Mouse (Mus musculus): Measurements from ENCODE around the gene Elk4. TPM values are rescaled to one million over a fixed set of nuclear protein-coding genes. Genes with fewer than 3 reads are reported as not detected.

Gene Elk4
- polyA plus RNA-seq, 1 experiment from 2014 or later, result 19.9 TPM

DNA sequence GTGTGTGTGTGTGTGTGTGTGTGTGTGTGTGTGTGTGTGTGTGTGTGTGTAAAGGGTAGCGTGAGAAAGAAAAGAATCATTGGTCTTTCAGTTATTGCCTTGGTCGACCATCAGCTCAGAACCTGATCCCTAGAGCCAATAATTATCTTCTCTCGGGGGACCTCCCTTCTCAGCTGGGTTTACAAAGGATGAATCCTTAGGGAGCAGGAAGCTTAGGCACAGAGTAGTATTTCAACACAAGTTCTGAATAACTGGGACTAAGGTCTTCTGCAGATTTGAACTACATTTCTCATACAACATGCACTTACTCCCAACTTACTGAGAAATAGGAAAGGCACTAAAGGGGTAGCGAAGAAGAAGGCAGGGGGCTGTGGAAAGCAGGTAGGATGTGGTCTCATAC is 17.9 kb upstream of the Elk4 start:
- Histone ChIP-seq H3K4me2 (replicated peaks) (no peak overlapping the region), H3K4me1 (no peaks in the 10 kb centered on the region), H3K9ac (replicated peaks) (no peak overlapping the region), H3K9me3 (no peaks in the 10 kb centered on the region), H3K4me3 (no peak overlapping the region), H3K27me3 (no peaks in the 10 kb centered on the region), H3K36me3 (peaks cover 4% of the 10 kb centered on the region), H3K27ac (replicated peaks) (no peak overlapping the region)
- ATAC-seq (ENCODE audit: low FRiP score, low read depth), result no peak
- WGBS, result 79% methylated on average over 3 of the region's 4 CpGs

- Histone ChIP-seq H3K4me3 (no peak overlapping the region), H3K36me3 (peaks cover 4% of the 10 kb centered on the region), H3K9me3 (0 out of 2 replicates have a peak, but pooled peaks cover 2% of the 10 kb centered on the region), H3K27ac (replicated peaks) (no peak overlapping the region), H3K27me3 (no peaks in the 10 kb centered on the region), H3K9ac (replicated peaks) (no peak overlapping the region), H3K4me2 (replicated peaks) (no peak overlapping the region), H3K4me1 (no peaks in the 10 kb centered on the region)
- no peak for ATAC-seq (ENCODE audit: low FRiP score, low read depth)
- WGBS, result 92% methylated on average over 9 of the region's 9 CpGs
Measured at GRCm38 (mm10) chr1:131990083-131990760, 17.2 kb upstream of the Elk4 start.

DNA sequence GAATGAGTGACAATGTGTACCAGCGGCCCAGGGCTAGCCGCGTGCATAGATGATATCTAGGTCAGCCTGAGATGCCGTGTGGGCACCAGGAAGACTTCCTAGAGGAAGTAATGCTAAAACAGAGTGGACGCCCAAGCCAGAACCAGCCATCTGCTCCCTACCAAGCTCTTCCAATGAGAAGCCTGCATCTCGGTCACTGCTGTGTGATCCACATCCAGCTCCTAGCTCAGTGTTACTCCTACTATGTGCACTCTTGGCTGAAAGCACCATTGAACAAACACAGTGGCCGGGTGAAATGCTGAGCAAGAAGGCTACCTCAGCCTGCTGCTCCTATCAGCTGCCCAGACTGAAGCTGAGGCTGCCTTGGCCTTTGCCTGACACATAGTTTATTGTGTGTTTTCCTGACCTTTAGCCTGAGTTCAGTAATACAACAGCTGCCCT is 14.8 kb upstream of the Elk4 start:
- H3K4me2 ChIP-seq (replicated peaks), result no peak overlapping the region
- H3K4me3 ChIP-seq, result no peak overlapping the region
- H3K27ac ChIP-seq (replicated peaks), result no peak overlapping the region
- 86% methylated on average over 7 of the region's 7 CpGs for WGBS
- 0 out of 2 replicates have a peak, but pooled peaks cover 2% of the 10 kb centered on the region for H3K9me3 ChIP-seq
- no peaks in the 10 kb centered on the region for H3K36me3 ChIP-seq
- no peaks in the 10 kb centered on the region for H3K27me3 ChIP-seq
- no peak overlapping the region for H3K9ac ChIP-seq (replicated peaks)
- no peak for ATAC-seq (ENCODE audit: low FRiP score, low read depth)
- H3K4me1 ChIP-seq, result no peaks in the 10 kb centered on the region

DNA sequence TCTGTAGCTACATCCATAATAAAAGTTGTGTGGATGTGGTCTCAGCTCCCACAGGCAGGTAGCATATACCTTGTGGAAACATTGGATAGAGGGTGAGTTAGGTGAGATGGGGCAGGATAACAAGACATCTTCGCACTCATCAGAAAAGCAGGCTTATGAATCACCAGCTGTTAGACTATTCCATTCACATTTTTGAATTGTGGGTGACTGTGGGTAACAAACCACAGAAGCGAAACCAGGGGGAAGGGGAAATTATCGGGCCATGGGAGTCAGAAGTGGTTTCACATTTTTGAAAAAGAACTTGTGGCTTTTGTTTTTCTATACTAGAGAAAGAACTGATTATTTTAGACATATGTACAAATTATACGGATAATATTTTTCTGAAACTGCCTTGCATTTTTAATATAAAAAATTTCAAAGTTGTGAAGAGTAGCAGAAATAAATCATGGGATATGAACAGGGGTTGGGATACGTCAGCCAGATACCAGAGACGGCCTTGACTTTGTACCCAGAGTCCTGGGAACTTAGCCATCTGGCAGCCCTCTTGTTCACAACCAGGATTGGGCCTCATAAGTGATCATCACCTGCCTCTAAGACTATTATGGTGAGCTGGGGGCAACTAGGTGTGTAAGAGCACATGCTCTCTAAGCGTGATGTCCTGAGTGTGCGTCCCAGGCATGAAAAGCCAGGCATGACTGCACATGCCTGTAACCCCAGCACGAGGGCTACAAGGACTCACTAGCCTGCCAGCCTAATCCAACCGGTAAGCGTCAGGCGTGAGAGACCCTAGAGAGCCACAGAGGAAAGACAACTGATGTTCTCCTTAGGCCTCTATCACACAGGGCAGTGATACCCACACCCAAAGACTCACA is 14.0 kb upstream of the Elk4 start:
- 0 out of 2 replicates have a peak, but pooled peaks cover 2% of the 10 kb centered on the region for H3K9me3 ChIP-seq
- H3K9ac ChIP-seq (replicated peaks), result no peak overlapping the region
- no peaks in the 10 kb centered on the region for H3K4me1 ChIP-seq
- no peak overlapping the region for H3K4me2 ChIP-seq (replicated peaks)
- no peak for ATAC-seq (ENCODE audit: low FRiP score, low read depth)
- H3K4me3 ChIP-seq, result no peak overlapping the region
- WGBS, result 92% methylated on average over 12 of the region's 12 CpGs
- no peaks in the 10 kb centered on the region for H3K27me3 ChIP-seq
- no peak overlapping the region for H3K27ac ChIP-seq (replicated peaks)
- H3K36me3 ChIP-seq, result no peaks in the 10 kb centered on the region

GRCm38 (mm10) chr1:131995062-131995461 is 12.3 kb upstream of the Elk4 start:
- Histone ChIP-seq H3K4me3 (no peak overlapping the region), H3K36me3 (no peaks in the 10 kb centered on the region), H3K4me1 (no peaks in the 10 kb centered on the region), H3K9ac (replicated peaks) (no peak overlapping the region), H3K4me2 (replicated peaks) (no peak overlapping the region), H3K27ac (replicated peaks) (no peak overlapping the region), H3K9me3 (0 out of 2 replicates have a peak, but pooled peaks cover 2% of the 10 kb centered on the region), H3K27me3 (no peaks in the 10 kb centered on the region)
- 19% methylated on average over 4 of the region's 4 CpGs for WGBS
- no peak for ATAC-seq (ENCODE audit: low FRiP score, low read depth)

- Histone ChIP-seq H3K9ac (replicated peaks) (no peak overlapping the region), H3K36me3 (no peaks in the 10 kb centered on the region), H3K27me3 (no peaks in the 10 kb centered on the region; the same call in 1 of the 2 replicates), H3K27ac (replicated peaks) (no peak overlapping the region), H3K9me3 (no peaks in the 10 kb centered on the region), H3K4me2 (replicated peaks) (no peak overlapping the region), H3K4me1 (no peaks in the 10 kb centered on the region), H3K4me3 (no peak overlapping the region)
- ATAC-seq (ENCODE audit: low FRiP score, low read depth), result no peak
Measured at GRCm38 (mm10) chr1:132000506-132000905, 6.9 kb upstream of the Elk4 start.

- 90% methylated on average over 4 of the region's 4 CpGs for WGBS
- no peak for ATAC-seq (ENCODE audit: low FRiP score, low read depth)
- Histone ChIP-seq H3K27ac (replicated peaks) (no peak overlapping the region), H3K4me3 (no peak overlapping the region), H3K4me1 (peaks cover 5% of the 10 kb centered on the region; the same call in 1 of the 2 replicates), H3K4me2 (replicated peaks) (no peak overlapping the region), H3K9ac (replicated peaks) (no peak overlapping the region), H3K9me3 (no peaks in the 10 kb centered on the region), H3K36me3 (no peaks in the 10 kb centered on the region), H3K27me3 (no peaks in the 10 kb centered on the region; the same call in 1 of the 2 replicates)
Measured at GRCm38 (mm10) chr1:132001880-132002330, 5.5 kb upstream of the Elk4 start.

DNA sequence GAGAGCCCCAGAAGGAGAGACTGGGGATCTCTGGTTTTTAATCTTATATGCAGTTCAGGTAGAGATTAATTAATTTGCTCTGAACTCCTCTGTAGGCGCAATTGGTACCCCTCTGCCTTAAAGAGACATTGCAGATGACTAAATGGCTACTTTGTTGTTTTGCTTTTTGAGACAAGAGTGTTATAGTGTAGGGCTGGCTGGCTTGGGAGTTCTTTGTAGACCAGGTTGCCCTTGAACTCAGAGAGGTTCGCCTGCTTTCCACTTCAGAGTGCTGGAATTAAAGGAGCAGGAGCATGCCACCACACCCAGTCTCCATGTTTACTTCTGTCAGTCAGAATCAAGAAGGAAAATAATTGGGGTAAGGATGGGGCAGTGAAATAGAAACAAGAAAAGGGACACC is 4.3 kb upstream of the Elk4 start:
- Histone ChIP-seq H3K4me2 (replicated peaks) (no peak overlapping the region), H3K9me3 (no peaks in the 10 kb centered on the region)
- ATAC-seq (ENCODE audit: low FRiP score, low read depth), result no peak

DNA sequence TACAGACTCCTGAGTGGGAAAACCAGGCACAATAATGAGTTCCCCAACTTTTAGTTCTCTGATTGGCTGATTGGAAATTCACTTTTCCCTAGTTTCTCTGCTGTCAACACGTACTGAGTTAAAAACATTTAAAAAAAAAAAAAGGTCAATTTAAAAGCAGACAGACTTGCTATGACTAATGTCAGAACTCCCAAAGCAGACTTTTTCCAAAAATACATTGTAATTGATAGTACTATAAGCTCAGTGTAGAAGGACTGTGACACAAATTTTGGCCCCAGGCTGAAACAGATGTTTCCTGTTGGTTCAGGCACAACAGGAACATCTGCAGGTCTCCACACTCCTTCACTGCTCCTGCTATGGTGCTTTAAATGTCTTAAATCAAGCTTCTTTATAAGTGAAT is 3.6 kb upstream of the Elk4 start:
- ATAC-seq (ENCODE audit: low FRiP score, low read depth), result no peak
- no peak overlapping the region for H3K9ac ChIP-seq (replicated peaks)
- H3K4me2 ChIP-seq (replicated peaks), result no peak overlapping the region
- H3K36me3 ChIP-seq, result no peaks in the 10 kb centered on the region
- WGBS, result 78% methylated on average over 1 of the region's 1 CpGs
- no peak overlapping the region for H3K27ac ChIP-seq (replicated peaks)
- H3K9me3 ChIP-seq, result no peaks in the 10 kb centered on the region
- no peaks in the 10 kb centered on the region; the same call in 1 of the 2 replicates for H3K27me3 ChIP-seq
- H3K4me1 ChIP-seq, result peaks cover 9% of the 10 kb centered on the region
- H3K4me3 ChIP-seq, result no peak overlapping the region

More for the DNA sequence above, 4.3 kb upstream of the Elk4 start:
- Histone ChIP-seq H3K36me3 (no peaks in the 10 kb centered on the region), H3K27me3 (no peaks in the 10 kb centered on the region; the same call in 1 of the 2 replicates), H3K27ac (replicated peaks) (no peak overlapping the region), H3K4me1 (peaks cover 5% of the 10 kb centered on the region; the same call in 1 of the 2 replicates), H3K4me3 (no peak overlapping the region), H3K9ac (replicated peaks) (no peak overlapping the region)
- 73% methylated on average over 2 of the region's 2 CpGs for WGBS

DNA sequence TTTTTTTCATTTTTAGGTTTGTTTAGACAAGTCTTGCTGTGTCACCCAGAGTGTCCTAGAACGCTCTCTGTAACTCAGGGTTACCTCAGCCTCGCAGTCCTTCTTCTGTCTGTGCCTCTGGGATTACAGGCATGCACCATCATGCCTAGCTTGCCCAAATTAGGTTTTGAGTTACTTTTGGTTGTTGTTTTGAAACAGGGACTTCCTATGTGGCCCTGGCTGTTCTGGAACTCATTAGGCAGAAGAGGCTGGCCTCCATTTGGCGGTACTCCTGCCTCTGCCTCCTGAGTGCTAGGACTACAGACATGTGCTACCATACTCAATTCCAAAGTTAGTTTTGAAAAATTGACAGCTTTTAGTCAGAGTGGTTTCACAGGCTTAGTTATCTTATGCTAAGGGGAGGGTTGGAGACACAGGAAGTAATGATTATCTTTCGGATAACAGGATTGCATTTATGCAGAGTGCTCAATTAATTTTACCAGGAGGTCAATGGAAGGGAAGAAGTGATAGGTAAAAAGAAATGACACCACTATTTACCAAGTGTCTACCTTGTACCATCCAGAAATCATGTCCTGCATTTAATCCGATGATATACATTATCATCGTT is 2.7 kb upstream of the Elk4 start:
- Histone ChIP-seq H3K27me3 (no peaks in the 10 kb centered on the region; the same call in 1 of the 2 replicates), H3K9me3 (no peaks in the 10 kb centered on the region), H3K4me2 (replicated peaks) (no peak overlapping the region), H3K27ac (replicated peaks) (no peak overlapping the region), H3K4me1 (peaks cover 16% of the 10 kb centered on the region), H3K36me3 (no peaks in the 10 kb centered on the region), H3K9ac (replicated peaks) (no peak overlapping the region), H3K4me3 (no peak overlapping the region)
- ATAC-seq (ENCODE audit: low FRiP score, low read depth), result no peak
- 88% methylated on average over 6 of the region's 6 CpGs for WGBS

DNA sequence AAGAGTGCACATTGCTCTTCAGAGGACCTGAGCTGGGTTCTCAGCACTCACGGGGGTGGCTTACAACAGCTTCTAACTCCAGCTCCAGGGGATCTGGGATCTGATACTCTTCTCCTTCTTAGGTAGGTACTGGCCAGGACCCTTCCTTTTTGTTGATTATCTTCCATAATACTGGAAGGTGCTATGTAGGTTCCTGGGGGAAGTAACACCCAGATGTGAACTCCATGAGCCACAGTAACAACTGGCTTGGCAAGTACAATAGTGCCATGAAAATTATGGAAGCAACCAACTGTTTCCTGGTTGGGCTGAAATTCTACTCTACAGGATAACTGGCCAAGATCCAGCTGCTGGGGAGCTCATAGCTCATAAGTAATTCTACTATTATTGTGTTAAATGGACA is 1.9 kb upstream of the Elk4 start:
- Histone ChIP-seq H3K4me1 (peaks cover 21% of the 10 kb centered on the region), H3K27me3 (no peaks in the 10 kb centered on the region; the same call in 1 of the 2 replicates), H3K9ac (replicated peaks) (no peak overlapping the region), H3K4me2 (replicated peaks) (no peak overlapping the region), H3K36me3 (no peaks in the 10 kb centered on the region), H3K4me3 (no peak overlapping the region), H3K9me3 (no peaks in the 10 kb centered on the region), H3K27ac (replicated peaks) (no peak overlapping the region)
- ATAC-seq (ENCODE audit: low FRiP score, low read depth), result no peak
- WGBS, result 79% methylated on average over 1 of the region's 1 CpGs

- no peaks in the 10 kb centered on the region for H3K9me3 ChIP-seq
- H3K4me3 ChIP-seq, result no peak overlapping the region
- H3K27ac ChIP-seq (replicated peaks), result no peak overlapping the region
- no peak overlapping the region for H3K9ac ChIP-seq (replicated peaks)
- H3K4me2 ChIP-seq (replicated peaks), result no peak overlapping the region
- WGBS, result 88% methylated on average over 3 of the region's 3 CpGs
- no peaks in the 10 kb centered on the region for H3K36me3 ChIP-seq
- H3K4me1 ChIP-seq, result peaks cover 23% of the 10 kb centered on the region
- H3K27me3 ChIP-seq, result no peaks in the 10 kb centered on the region; the same call in 1 of the 2 replicates
- ATAC-seq (ENCODE audit: low FRiP score, low read depth), result no peak
Measured at GRCm38 (mm10) chr1:132006046-132006445, 1.4 kb upstream of the Elk4 start.
